Mouse (Mus musculus) cerebellum, adult 2 months (tissue): ENCODE measurements around the gene Lhx2.

Source experiments
- CTCF ChIP-seq: fragments of 200-500 bp; IDR thresholded peaks from 2 replicates; pipeline ENCODE4 v1.5.1; 2011; ENCODE audit warnings: low read depth, mild to moderate bottlenecking, control low read depth, low read length, moderate library complexity, borderline replicate concordance; ENCODE audit not compliant: insufficient read depth
- POLR2A ChIP-seq: fragments of 200-500 bp; IDR thresholded peaks from 2 replicates; pipeline ENCODE4 v1.6.1; 2011; ENCODE audit warnings: low read length, control low read depth, borderline replicate concordance; ENCODE audit not compliant: insufficient read depth

DNA sequence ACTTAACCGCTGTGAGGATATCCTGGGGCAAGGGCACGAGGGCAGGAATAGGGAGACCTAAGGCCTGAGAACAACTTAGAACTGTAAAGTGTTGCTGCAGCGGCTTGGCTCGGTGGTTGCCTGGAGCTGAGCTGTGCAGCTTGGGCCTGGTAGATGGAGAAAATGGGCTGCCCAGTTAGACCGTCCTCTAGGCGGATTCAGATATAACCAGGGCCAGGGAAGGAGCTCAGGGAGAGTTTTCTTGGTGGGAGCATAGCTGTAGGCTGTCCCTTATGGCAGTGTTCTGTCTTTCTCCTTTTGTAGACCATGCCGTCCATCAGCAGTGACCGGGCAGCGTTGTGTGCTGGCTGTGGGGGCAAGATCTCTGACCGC is 13.9 kb downstream of the Lhx2 start:
- no peak for TF ChIP-seq POLR2A
- TF ChIP-seq CTCF: no peak
